Mouse (Mus musculus): ENCODE data around the gene Gnl3l. TPM values are rescaled to one million over a fixed set of nuclear protein-coding genes. Genes with fewer than 3 reads are reported as not detected.
A peak's percentile ranks its signal among the peaks of the same experiment; 100 is the strongest.

Gnl3l gene
- polyA plus RNA-seq, 1 experiment from 2014 or later: 29.0 TPM

- Histone ChIP-seq H3K27ac (replicated peaks; ENCODE audit: low read depth, low read length) (no peak overlapping the region), H3K36me3 (ENCODE audit: control insufficient read depth, insufficient read depth, low read length) (no peaks in the 10 kb centered on the region), H3K4me3 (ENCODE audit: low read depth, low read length) (no peak overlapping the region), H3K4me2 (ENCODE audit: low read depth, severe bottlenecking) (peak overlapping the region; percentile 24; the same call in 1 of the 2 replicates), H3K9me3 (ENCODE audit: control insufficient read depth, low read length) (no peaks in the 10 kb centered on the region), H3K27me3 (ENCODE audit: control insufficient read depth, insufficient read depth, low read length) (no peaks in the 10 kb centered on the region), H3K9ac (ENCODE audit: low read length) (no peak overlapping the region), H3K4me1 (ENCODE audit: control insufficient read depth, insufficient read depth, low read length) (0 out of 2 replicates have a peak, but pooled peaks cover 7% of the 10 kb centered on the region)
- ATAC-seq (ENCODE audit: insufficient number of reproducible peaks, low FRiP score, low TSS enrichment, low read depth) (no peak), DNase-seq (ENCODE audit: low spot score) (no peak)
- 66% methylated on average over 8 of the region's 8 CpGs for WGBS
These were observed 32.6 kb upstream of the Gnl3l start for GRCm38 (mm10) chrX:151049661-151050215.

GRCm38 (mm10) chrX:151047431-151048058 lies 30.4 kb upstream of the Gnl3l start:
- 19% methylated on average over 44 of the region's 56 CpGs for WGBS
- DNase-seq (ENCODE audit: low spot score): peak; percentile 32

GRCm38 (mm10) chrX:151046777-151047430 lies 29.8 kb upstream of the Gnl3l start:
- Histone ChIP-seq H3K27me3 (ENCODE audit: control insufficient read depth, insufficient read depth, low read length) (no peaks in the 10 kb centered on the region), H3K9ac (ENCODE audit: low read length) (peak overlapping the region; percentile 66), H3K36me3 (ENCODE audit: control insufficient read depth, insufficient read depth, low read length) (no peaks in the 10 kb centered on the region), H3K27ac (replicated peaks; ENCODE audit: low read depth, low read length) (peak overlapping the region; percentile 83), H3K4me2 (ENCODE audit: low read depth, severe bottlenecking) (peak overlapping the region; percentile 62; the same call in 1 of the 2 replicates), H3K4me3 (ENCODE audit: low read depth, low read length) (peak overlapping the region; percentile 52), H3K9me3 (ENCODE audit: control insufficient read depth, low read length) (no peaks in the 10 kb centered on the region), H3K4me1 (ENCODE audit: control insufficient read depth, insufficient read depth, low read length) (0 out of 2 replicates have a peak, but pooled peaks cover 2% of the 10 kb centered on the region)
- peak; percentile 87 for DNase-seq (ENCODE audit: low spot score)
- WGBS: 16% methylated on average over 42 of the region's 62 CpGs
- peak; percentile 91 for ATAC-seq (ENCODE audit: insufficient number of reproducible peaks, low FRiP score, low TSS enrichment, low read depth)

More at GRCm38 (mm10) chrX:151047431-151048058, 30.4 kb upstream of the Gnl3l start:
- no peaks in the 10 kb centered on the region for H3K27me3 ChIP-seq (ENCODE audit: control insufficient read depth, insufficient read depth, low read length)
- no peaks in the 10 kb centered on the region for H3K9me3 ChIP-seq (ENCODE audit: control insufficient read depth, low read length)
- ATAC-seq (ENCODE audit: insufficient number of reproducible peaks, low FRiP score, low TSS enrichment, low read depth): 0 out of 2 replicates have a peak, but pooled peaks have one; percentile 24
- peak overlapping the region; percentile 83 for H3K27ac ChIP-seq (replicated peaks; ENCODE audit: low read depth, low read length)
- peak overlapping the region; percentile 52 for H3K4me3 ChIP-seq (ENCODE audit: low read depth, low read length)
- H3K4me2 ChIP-seq (ENCODE audit: low read depth, severe bottlenecking): peak overlapping the region; percentile 62
- H3K36me3 ChIP-seq (ENCODE audit: control insufficient read depth, insufficient read depth, low read length): no peaks in the 10 kb centered on the region
- 0 out of 2 replicates have a peak, but pooled peaks cover 2% of the 10 kb centered on the region for H3K4me1 ChIP-seq (ENCODE audit: control insufficient read depth, insufficient read depth, low read length)
- H3K9ac ChIP-seq (ENCODE audit: low read length): peak overlapping the region; percentile 66

DNA sequence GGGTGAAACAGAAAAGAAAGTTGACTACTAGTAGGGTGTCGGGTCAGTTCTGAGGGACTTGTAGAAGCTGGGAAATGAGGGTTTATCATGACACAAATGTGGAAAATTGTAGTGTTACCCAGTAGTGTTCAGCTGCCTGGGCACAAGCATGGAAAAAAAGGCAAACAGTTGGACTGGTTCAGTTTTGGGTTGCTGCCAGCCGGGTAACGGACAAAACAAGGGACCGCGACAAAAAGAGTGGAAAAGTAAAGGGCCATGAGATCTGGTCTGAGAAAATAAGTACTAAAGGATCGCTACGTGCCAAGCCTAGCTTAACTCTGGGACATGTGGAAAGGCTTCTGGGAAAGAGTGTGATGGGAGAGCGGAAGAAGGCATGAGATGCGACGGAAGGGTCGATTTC lies 29.2 kb upstream of the Gnl3l start:
- H3K27me3 ChIP-seq (ENCODE audit: control insufficient read depth, insufficient read depth, low read length): no peaks in the 10 kb centered on the region
- H3K9ac ChIP-seq (ENCODE audit: low read length): no peak overlapping the region
- H3K36me3 ChIP-seq (ENCODE audit: control insufficient read depth, insufficient read depth, low read length): no peaks in the 10 kb centered on the region
- DNase-seq (ENCODE audit: low spot score) (no peak), ATAC-seq (ENCODE audit: insufficient number of reproducible peaks, low FRiP score, low TSS enrichment, low read depth) (no peak)
- no peak overlapping the region; the same call in 1 of the 2 replicates for H3K27ac ChIP-seq (replicated peaks; ENCODE audit: low read depth, low read length)
- 0 out of 2 replicates have a peak, but pooled peaks cover 2% of the 10 kb centered on the region for H3K4me1 ChIP-seq (ENCODE audit: control insufficient read depth, insufficient read depth, low read length)
- WGBS: 48% methylated on average over 11 of the region's 11 CpGs
- peak overlapping the region; percentile 52; the same call in 1 of the 2 replicates for H3K4me3 ChIP-seq (ENCODE audit: low read depth, low read length)
- no peaks in the 10 kb centered on the region for H3K9me3 ChIP-seq (ENCODE audit: control insufficient read depth, low read length)
- peak overlapping the region; percentile 15; the same call in 1 of the 2 replicates for H3K4me2 ChIP-seq (ENCODE audit: low read depth, severe bottlenecking)

DNA sequence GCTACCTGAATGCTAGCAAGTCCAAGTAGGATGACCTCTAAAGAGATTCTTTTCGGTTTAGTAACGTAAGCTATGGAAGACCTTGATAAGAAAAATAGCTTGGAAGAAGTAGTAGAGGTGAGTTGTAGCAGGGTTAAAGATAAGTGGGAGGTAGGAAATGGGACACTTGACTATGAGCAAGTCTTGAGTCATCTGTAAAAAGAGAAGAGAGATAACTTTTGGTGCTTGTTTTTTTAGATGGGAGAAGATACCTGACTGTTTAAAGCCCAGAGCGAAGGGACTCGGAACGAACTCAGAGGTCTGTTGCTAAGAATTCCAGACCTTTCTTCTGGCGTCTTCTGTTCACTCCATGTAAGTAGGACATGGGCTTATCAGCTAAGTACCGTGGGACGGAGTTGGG lies 28.7 kb upstream of the Gnl3l start, which contains the start of gene Fgd1:
Gene Fgd1, plus strand, starts transcription at position 301 of the 400 bp plus-strand sequence.
- ATAC-seq (ENCODE audit: insufficient number of reproducible peaks, low FRiP score, low TSS enrichment, low read depth) (no peak), DNase-seq (ENCODE audit: low spot score) (no peak)
- Histone ChIP-seq H3K4me1 (ENCODE audit: control insufficient read depth, insufficient read depth, low read length) (0 out of 2 replicates have a peak, but pooled peaks cover 2% of the 10 kb centered on the region), H3K9ac (ENCODE audit: low read length) (peak within 1 kb of the TSS; percentile 66), H3K36me3 (ENCODE audit: control insufficient read depth, insufficient read depth, low read length) (no peaks in the 10 kb centered on the region), H3K4me2 (ENCODE audit: low read depth, severe bottlenecking) (peak within 1 kb of the TSS; percentile 15; the same call in 1 of the 2 replicates), H3K4me3 (ENCODE audit: low read depth, low read length) (peak within 1 kb of the TSS; percentile 52), H3K27me3 (ENCODE audit: control insufficient read depth, insufficient read depth, low read length) (no peaks in the 10 kb centered on the region), H3K27ac (replicated peaks; ENCODE audit: low read depth, low read length) (peak within 1 kb of the TSS; percentile 83), H3K9me3 (ENCODE audit: control insufficient read depth, low read length) (no peaks in the 10 kb centered on the region)
- 95% methylated on average over 8 of the region's 8 CpGs for WGBS

- H3K4me2 ChIP-seq (ENCODE audit: low read depth, severe bottlenecking): no peak overlapping the region
- H3K9ac ChIP-seq (ENCODE audit: low read length): no peak overlapping the region
- no peaks in the 10 kb centered on the region for H3K9me3 ChIP-seq (ENCODE audit: control insufficient read depth, low read length)
- H3K27ac ChIP-seq (replicated peaks; ENCODE audit: low read depth, low read length): no peak overlapping the region
- DNase-seq (ENCODE audit: low spot score): no peak
- no peaks in the 10 kb centered on the region for H3K4me1 ChIP-seq (ENCODE audit: control insufficient read depth, insufficient read depth, low read length)
- no peaks in the 10 kb centered on the region for H3K36me3 ChIP-seq (ENCODE audit: control insufficient read depth, insufficient read depth, low read length)
- H3K4me3 ChIP-seq (ENCODE audit: low read depth, low read length): no peak overlapping the region
- H3K27me3 ChIP-seq (ENCODE audit: control insufficient read depth, insufficient read depth, low read length): 0 out of 2 replicates have a peak, but pooled peaks cover 2% of the 10 kb centered on the region
- WGBS: 55% methylated on average over 5 of the region's 5 CpGs
- no peak for ATAC-seq (ENCODE audit: insufficient number of reproducible peaks, low FRiP score, low TSS enrichment, low read depth)
These were observed 24.1 kb upstream of the Gnl3l start for GRCm38 (mm10) chrX:151041223-151041622.

DNA sequence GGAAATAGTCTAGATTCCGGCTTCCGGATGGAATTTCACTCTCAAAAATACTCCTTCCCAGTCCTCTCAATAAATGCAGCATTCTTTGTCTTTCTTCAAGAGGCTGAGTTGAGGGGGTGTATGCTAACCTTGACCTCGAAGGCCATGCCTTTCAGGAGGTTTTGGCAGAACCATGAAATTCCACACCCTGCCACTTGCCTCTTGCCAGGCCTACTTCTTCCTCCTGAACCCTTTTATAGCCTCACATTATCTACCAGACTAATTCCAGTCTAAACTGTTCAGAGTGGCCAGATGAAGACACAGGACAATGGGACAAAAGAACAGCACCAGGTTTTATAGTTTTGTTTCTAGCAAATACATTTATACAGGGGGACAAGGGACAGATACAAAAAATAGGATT lies 14.3 kb upstream of the Gnl3l start:
- H3K9ac ChIP-seq (ENCODE audit: low read length): no peak overlapping the region
- H3K4me3 ChIP-seq (ENCODE audit: low read depth, low read length): no peak overlapping the region
- no peaks in the 10 kb centered on the region for H3K9me3 ChIP-seq (ENCODE audit: control insufficient read depth, low read length)
- DNase-seq (ENCODE audit: low spot score): no peak
- H3K27me3 ChIP-seq (ENCODE audit: control insufficient read depth, insufficient read depth, low read length): no peaks in the 10 kb centered on the region
- H3K4me1 ChIP-seq (ENCODE audit: control insufficient read depth, insufficient read depth, low read length): no peaks in the 10 kb centered on the region
- no peak overlapping the region for H3K27ac ChIP-seq (replicated peaks; ENCODE audit: low read depth, low read length)
- ATAC-seq (ENCODE audit: insufficient number of reproducible peaks, low FRiP score, low TSS enrichment, low read depth): no peak
- no peak overlapping the region for H3K4me2 ChIP-seq (ENCODE audit: low read depth, severe bottlenecking)
- WGBS: 56% methylated on average over 3 of the region's 3 CpGs
- no peaks in the 10 kb centered on the region for H3K36me3 ChIP-seq (ENCODE audit: control insufficient read depth, insufficient read depth, low read length)

- DNase-seq (ENCODE audit: low spot score): no peak
- no peak overlapping the region for H3K9ac ChIP-seq (ENCODE audit: low read length)
- H3K4me1 ChIP-seq (ENCODE audit: control insufficient read depth, insufficient read depth, low read length): no peaks in the 10 kb centered on the region
- no peaks in the 10 kb centered on the region for H3K9me3 ChIP-seq (ENCODE audit: control insufficient read depth, low read length)
- no peak overlapping the region; the same call in 1 of the 2 replicates for H3K4me3 ChIP-seq (ENCODE audit: low read depth, low read length)
- H3K36me3 ChIP-seq (ENCODE audit: control insufficient read depth, insufficient read depth, low read length): no peaks in the 10 kb centered on the region
- H3K4me2 ChIP-seq (ENCODE audit: low read depth, severe bottlenecking): peak overlapping the region; percentile 38; the same call in 1 of the 2 replicates
- ATAC-seq (ENCODE audit: insufficient number of reproducible peaks, low FRiP score, low TSS enrichment, low read depth): no peak
- H3K27me3 ChIP-seq (ENCODE audit: control insufficient read depth, insufficient read depth, low read length): no peaks in the 10 kb centered on the region
- no peak overlapping the region for H3K27ac ChIP-seq (replicated peaks; ENCODE audit: low read depth, low read length)
- WGBS: 93% methylated on average over 3 of the region's 3 CpGs
These were observed 1.7 kb upstream of the Gnl3l start for GRCm38 (mm10) chrX:151018798-151019197.
